In genomic region chr11:96034116-96034515, GRCm38 (mm10) we compare ENCODE assay signal across 8 mouse cellular contexts. TPM values are rescaled to one million over a fixed set of nuclear protein-coding genes. Genes with fewer than 3 reads are reported as not detected.
A peak's percentile ranks its signal among the peaks of the same experiment; 100 is the strongest.
DNase-seq lines count a peak whose midpoint lies in the region; ATAC-seq and TF ChIP-seq lines count a peak whose summit lies in the region.

No protein-coding gene starts in this region.

- H3K9me3 ChIP-seq in hindbrain, embryonic 14.5 days (ENCODE audit: control insufficient read depth, low read length) = no peaks in the 10 kb centered on the region
- no peaks in the 10 kb centered on the region for H3K9me3 ChIP-seq in midbrain, embryonic 15.5 days

- H3K36me3 ChIP-seq in kidney, adult 2 months (ENCODE audit: control insufficient read depth, insufficient read depth, low read length) = no peaks in the 10 kb centered on the region
- peaks cover 12% of the 10 kb centered on the region for H3K36me3 ChIP-seq in hindbrain, embryonic 14.5 days (replicated peaks; ENCODE audit: control insufficient read depth, insufficient read depth)
- peaks cover 11% of the 10 kb centered on the region for H3K36me3 ChIP-seq in midbrain, embryonic 15.5 days (replicated peaks)

- ATAC-seq in hindbrain, embryonic 14.5 days (ENCODE audit: low FRiP score) = no peak
- no peak for ATAC-seq in midbrain, embryonic 15.5 days (replicated peaks)
- ATAC-seq in erythroid progenitor cell, adult 5-6 weeks (replicated peaks; ENCODE audit: low FRiP score, poor library complexity, severe bottlenecking) = no peak

- peak overlapping the region; percentile 88 for H3K4me2 ChIP-seq in hindbrain, embryonic 14.5 days (replicated peaks)
- H3K4me2 ChIP-seq in midbrain, embryonic 15.5 days = peak overlapping the region; percentile 85

- no peak for TF ChIP-seq CTCF in kidney, adult 2 months (conservative IDR thresholded peaks at IDR 0.05; ENCODE audit: insufficient read depth, insufficient read length, low read depth, low read length)

- WGBS in kidney, adult 2 months = 41% methylated on average over 8 of the region's 8 CpGs
- 49% methylated on average over 8 of the region's 8 CpGs for WGBS in hindbrain, embryonic 14.5 days
- 48% methylated on average over 8 of the region's 8 CpGs for WGBS in midbrain, embryonic 15.5 days

- H3K27ac ChIP-seq in kidney, adult 2 months (ENCODE audit: insufficient read depth, low read depth, low read length) = peak overlapping the region; percentile 22; the same call in 1 of the 2 replicates
- no peak overlapping the region for H3K27ac ChIP-seq in hindbrain, embryonic 14.5 days
- H3K27ac ChIP-seq in midbrain, embryonic 15.5 days = peak overlapping the region; percentile 71; the same call in 1 of the 2 replicates

- H3K4me1 ChIP-seq in kidney, adult 2 months (ENCODE audit: control insufficient read depth, insufficient read depth, low read length) = peaks cover 5% of the 10 kb centered on the region; the same call in 1 of the 2 replicates
- peaks cover 16% of the 10 kb centered on the region for H3K4me1 ChIP-seq in hindbrain, embryonic 14.5 days (replicated peaks; ENCODE audit: control insufficient read depth, insufficient read depth, low read length)
- H3K4me1 ChIP-seq in midbrain, embryonic 15.5 days = peaks cover 28% of the 10 kb centered on the region

- no peak for TF ChIP-seq POLR2A in kidney, adult 2 months (IDR thresholded peaks at IDR 0.05; ENCODE audit: low read depth, low read length)

- peak overlapping the region; percentile 67; the same call in 1 of the 2 replicates for H3K9ac ChIP-seq in hindbrain, embryonic 14.5 days
- peak overlapping the region; percentile 66 for H3K9ac ChIP-seq in midbrain, embryonic 15.5 days

- DNase-seq in kidney, adult 2 months = no peak
- DNase-seq in kidney, postnatal 10 days = no peak
- peak; percentile 38 for DNase-seq in adipocyte (ENCODE audit: low spot score)
- no peak for DNase-seq in hindbrain, embryonic 14.5 days (ENCODE audit: low spot score)
- DNase-seq in cerebellum, postnatal 10 days = no peak
- DNase-seq in kidney, postnatal 14 days = no peak

- H3K27me3 ChIP-seq in kidney, adult 2 months (replicated peaks; ENCODE audit: control insufficient read depth, insufficient read depth, low read length) = no peaks in the 10 kb centered on the region
- H3K27me3 ChIP-seq in hindbrain, embryonic 14.5 days (ENCODE audit: control insufficient read depth, insufficient read depth, low read length) = no peaks in the 10 kb centered on the region
- H3K27me3 ChIP-seq in midbrain, embryonic 15.5 days (replicated peaks) = peaks cover 6% of the 10 kb centered on the region; the same call in 1 of the 2 replicates

- H3K4me3 ChIP-seq in kidney, adult 2 months (ENCODE audit: insufficient read depth, low read depth, low read length) = peak overlapping the region; percentile 94
- peak overlapping the region; percentile 70 for H3K4me3 ChIP-seq in hindbrain, embryonic 14.5 days (replicated peaks; ENCODE audit: low read length)
- H3K4me3 ChIP-seq in midbrain, embryonic 15.5 days = peak overlapping the region; percentile 65

RNA-seq across cellular contexts. Expression of gene Snf8, which starts 0.6 kb away (rescaled TPM):
- 35.5 and 45.9 TPM in 2 replicates for polyA plus RNA-seq in kidney, adult 2 months (2012; rRNA removed)
- polyA plus RNA-seq in hindbrain, embryonic 14.5 days (2014; fragmentation: Nextera tagmentation; extraction: Ambion mirVana) = 46.3 and 57.3 TPM in 2 replicates
- 137 TPM in 2 replicates for polyA plus RNA-seq in midbrain, embryonic 15.5 days (2015; fragmentation: Nextera tagmentation; extraction: Ambion mirVana)
- 22.0 and 55.8 TPM in 2 replicates for total RNA-seq in erythroid progenitor cell, adult 5-6 weeks (2015; ENCODE audit: low replicate concordance)
- total RNA-seq in erythroid progenitor cell, adult 5-6 weeks (2017; ENCODE audit: low replicate concordance) = 5.6 and 25.9 TPM in 2 replicates

RNA-seq across cellular contexts. Expression of gene Gip, which starts 9.8 kb away (rescaled TPM):
- not detected in 2 replicates for polyA plus RNA-seq in kidney, adult 2 months (2012; rRNA removed)
- not detected in 2 replicates for polyA plus RNA-seq in hindbrain, embryonic 14.5 days (2014; fragmentation: Nextera tagmentation; extraction: Ambion mirVana)
- polyA plus RNA-seq in midbrain, embryonic 15.5 days (2015; fragmentation: Nextera tagmentation; extraction: Ambion mirVana) = not detected in 2 replicates
- not detected in 2 replicates for total RNA-seq in erythroid progenitor cell, adult 5-6 weeks (2015; ENCODE audit: low replicate concordance)
- not detected in 2 replicates for total RNA-seq in erythroid progenitor cell, adult 5-6 weeks (2017; ENCODE audit: low replicate concordance)

RNA-seq across cellular contexts. Expression of gene Igf2bp1, which starts 28.4 kb away (rescaled TPM):
- polyA plus RNA-seq in kidney, adult 2 months (2012; rRNA removed) = 1.0 and 1.1 TPM in 2 replicates
- 6.5 and 7.0 TPM in 2 replicates for polyA plus RNA-seq in hindbrain, embryonic 14.5 days (2014; fragmentation: Nextera tagmentation; extraction: Ambion mirVana)
- polyA plus RNA-seq in midbrain, embryonic 15.5 days (2015; fragmentation: Nextera tagmentation; extraction: Ambion mirVana) = 14.6 and 15.7 TPM in 2 replicates
- not detected in 2 replicates for total RNA-seq in erythroid progenitor cell, adult 5-6 weeks (2015; ENCODE audit: low replicate concordance)
- total RNA-seq in erythroid progenitor cell, adult 5-6 weeks (2017; ENCODE audit: low replicate concordance) = not detected in 2 replicates

RNA-seq across cellular contexts. Expression of gene Ube2z, which starts 31.1 kb away (rescaled TPM):
- 36.0 and 38.8 TPM in 2 replicates for polyA plus RNA-seq in kidney, adult 2 months (2012; rRNA removed)
- polyA plus RNA-seq in hindbrain, embryonic 14.5 days (2014; fragmentation: Nextera tagmentation; extraction: Ambion mirVana) = 32.3 and 38.6 TPM in 2 replicates
- 41.4 and 44.0 TPM in 2 replicates for polyA plus RNA-seq in midbrain, embryonic 15.5 days (2015; fragmentation: Nextera tagmentation; extraction: Ambion mirVana)
- total RNA-seq in erythroid progenitor cell, adult 5-6 weeks (2015; ENCODE audit: low replicate concordance) = 18.7 and 19.7 TPM in 2 replicates
- total RNA-seq in erythroid progenitor cell, adult 5-6 weeks (2017; ENCODE audit: low replicate concordance) = 9.7 and 26.2 TPM in 2 replicates

RNA-seq across cellular contexts. Expression of gene Atp5g1, which starts 41.4 kb away (rescaled TPM):
- 1,915 and 2,050 TPM in 2 replicates for polyA plus RNA-seq in kidney, adult 2 months (2012; rRNA removed)
- 950 and 1,009 TPM in 2 replicates for polyA plus RNA-seq in hindbrain, embryonic 14.5 days (2014; fragmentation: Nextera tagmentation; extraction: Ambion mirVana)
- 546 and 607 TPM in 2 replicates for polyA plus RNA-seq in midbrain, embryonic 15.5 days (2015; fragmentation: Nextera tagmentation; extraction: Ambion mirVana)
- total RNA-seq in erythroid progenitor cell, adult 5-6 weeks (2015; ENCODE audit: low replicate concordance) = 98.9 and 122 TPM in 2 replicates
- total RNA-seq in erythroid progenitor cell, adult 5-6 weeks (2017; ENCODE audit: low replicate concordance) = 9.5 and 20.2 TPM in 2 replicates
